Mouse (Mus musculus) frontal cortex, postnatal 25 days (tissue): ENCODE data around the gene Synpr.

ENCODE experiments used
- DNase-seq, 2 experiments: peaks; one replicate each; pipeline ENCODE4 v3.0.0; 2022; ENCODE audit warnings: low spot score in 2 of 2

The Synpr gene

DNA sequence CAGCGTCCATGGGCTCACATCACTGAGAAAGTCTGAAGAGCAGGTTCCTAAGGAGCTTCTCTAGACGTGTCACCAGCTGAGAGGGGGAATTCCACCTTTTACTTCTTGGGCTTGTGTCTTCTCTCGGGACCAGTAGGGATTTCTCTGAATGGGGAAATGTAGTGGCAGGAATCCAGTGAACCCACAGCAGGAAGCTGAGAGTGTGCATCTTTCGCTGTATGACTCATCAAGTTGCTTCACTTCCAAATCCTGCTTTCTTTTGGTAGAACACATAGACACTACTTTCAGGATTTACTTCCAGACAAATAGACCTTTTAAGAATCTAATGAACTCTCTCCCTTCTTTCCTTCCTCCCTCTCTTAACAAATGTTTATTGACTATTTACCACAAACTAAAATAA is 266.6 kb downstream of the Synpr start:
- no peak for DNase-seq

DNA sequence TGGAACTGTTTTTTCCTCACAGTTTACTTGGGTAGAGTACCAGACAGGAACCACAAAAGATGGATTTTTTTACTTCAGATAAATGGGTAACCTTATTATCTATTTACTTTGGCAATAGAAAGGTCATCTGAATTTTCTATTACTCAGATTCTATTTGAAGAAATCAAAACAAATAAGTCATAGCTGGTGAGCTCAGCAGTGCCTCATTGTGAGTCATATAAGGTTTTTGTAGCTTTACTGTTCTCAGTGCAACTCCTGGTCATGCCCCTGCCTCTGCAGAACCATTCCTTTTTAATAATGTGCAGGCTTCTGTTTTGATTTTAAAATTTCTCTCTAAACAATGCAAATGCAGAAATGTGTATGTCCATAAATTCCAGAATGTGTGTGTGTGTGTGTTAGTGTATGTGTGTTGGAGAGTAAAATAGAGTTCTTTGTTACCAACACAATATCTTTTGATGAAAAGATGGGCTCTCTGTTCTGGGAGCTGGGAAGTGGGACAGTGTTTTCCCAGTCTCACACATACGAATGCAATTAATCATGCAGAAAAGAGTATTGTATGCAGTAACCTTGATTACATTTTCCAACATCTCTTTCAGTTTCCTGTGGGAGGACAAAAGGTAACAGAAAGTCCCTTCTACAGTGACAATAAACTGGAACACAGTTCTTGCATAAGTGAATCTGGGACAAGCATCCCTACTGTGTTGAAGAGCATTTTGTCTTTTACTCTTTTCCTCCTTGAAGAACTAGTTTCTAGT is 269.2 kb downstream of the Synpr start:
- DNase-seq: no peak

DNA sequence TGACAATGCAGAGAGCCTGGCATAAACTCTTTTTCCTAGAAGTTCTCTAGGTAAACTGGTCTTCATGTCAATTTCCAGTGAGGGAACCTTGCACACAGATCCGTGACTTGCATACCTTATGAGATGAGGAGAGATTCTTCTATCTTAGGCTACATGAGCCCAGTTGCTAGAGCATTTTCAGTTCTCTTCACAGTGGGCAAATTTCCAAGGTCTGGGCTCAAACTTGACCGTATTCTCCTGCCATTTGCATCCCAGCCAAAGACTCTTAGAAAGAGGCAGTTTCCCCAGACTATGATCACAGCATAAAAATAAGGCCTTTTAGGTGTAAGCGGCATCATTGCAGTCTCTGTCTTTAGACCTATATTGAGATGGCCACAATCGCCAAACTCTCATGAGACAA is 270.1 kb downstream of the Synpr start:
- no peak for DNase-seq

DNA sequence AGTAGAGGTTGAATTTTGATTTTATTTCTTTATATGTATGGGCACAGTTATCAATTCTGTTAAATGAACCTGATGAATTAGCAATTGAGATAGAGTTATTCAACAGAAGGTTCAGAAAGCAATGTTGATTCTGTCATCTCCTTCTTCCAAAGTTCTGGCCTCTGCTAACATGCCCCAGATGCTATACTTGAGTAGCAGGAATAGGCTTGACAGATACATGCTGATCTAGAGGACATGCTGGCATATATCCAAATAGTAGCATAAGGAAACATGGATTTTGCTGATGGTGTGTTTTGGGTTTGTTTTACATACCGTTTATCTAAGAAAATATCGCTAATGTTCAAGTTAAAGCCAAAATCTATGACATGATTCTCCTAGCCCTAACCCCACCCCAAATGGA is 273.5 kb downstream of the Synpr start:
- DNase-seq: no peak

DNA sequence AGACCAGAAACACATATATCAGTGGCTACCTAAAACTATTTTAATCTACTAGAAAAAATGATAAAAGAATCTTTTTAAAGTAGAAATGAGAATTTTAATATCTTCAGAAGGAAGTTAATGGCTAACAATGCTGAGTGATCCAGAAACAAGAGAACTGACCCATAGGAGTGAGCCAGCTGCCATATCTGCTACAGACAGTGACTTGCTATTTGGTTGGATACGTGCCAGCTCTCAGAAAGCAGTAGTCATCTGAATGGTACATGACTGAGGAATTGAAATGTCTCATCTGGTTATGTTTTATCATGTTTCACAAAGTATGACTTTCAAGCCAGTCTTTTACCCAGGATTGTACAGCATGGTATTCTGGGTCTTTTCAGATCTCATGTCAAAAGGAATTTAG is 282.7 kb downstream of the Synpr start:
- no peak for DNase-seq

DNA sequence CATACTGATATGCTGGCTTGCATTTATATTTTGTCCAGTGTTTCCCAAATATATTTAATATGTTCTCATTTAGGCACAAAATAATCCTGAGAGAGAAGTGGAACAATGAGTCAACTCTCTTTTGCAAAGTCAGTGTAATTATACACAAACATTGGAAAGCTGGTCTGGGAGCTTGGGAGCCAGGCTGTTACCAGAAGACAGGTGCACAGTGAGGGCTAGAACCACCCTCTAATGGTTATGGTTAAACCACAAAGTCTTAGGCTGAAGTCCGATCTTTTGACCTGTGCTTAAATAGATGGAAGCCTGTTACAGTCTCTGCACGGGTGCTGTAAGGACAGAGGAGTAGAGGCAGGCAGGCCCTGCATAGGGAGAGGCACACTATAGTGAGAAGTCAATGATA is 283.4 kb downstream of the Synpr start:
- no peak for DNase-seq

DNA sequence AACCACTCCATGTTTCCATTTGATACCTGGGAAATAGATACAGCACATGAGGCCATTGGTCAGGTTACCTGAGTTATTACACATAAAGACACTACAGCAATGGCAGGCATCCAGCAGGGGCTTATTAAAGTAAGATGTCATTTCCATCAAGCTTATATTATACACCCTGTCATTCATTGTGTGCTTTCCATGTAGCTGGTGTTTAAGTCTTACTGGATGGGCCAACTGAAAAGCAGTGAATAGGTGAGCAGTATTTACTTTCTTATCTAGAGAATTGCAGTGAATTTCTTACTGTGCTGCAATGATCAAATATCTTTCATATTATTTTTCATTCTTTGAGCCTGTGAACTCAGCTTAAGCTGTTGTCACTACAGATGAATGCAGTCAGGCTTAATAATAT is 287.4 kb downstream of the Synpr start:
- no peak for DNase-seq

DNA sequence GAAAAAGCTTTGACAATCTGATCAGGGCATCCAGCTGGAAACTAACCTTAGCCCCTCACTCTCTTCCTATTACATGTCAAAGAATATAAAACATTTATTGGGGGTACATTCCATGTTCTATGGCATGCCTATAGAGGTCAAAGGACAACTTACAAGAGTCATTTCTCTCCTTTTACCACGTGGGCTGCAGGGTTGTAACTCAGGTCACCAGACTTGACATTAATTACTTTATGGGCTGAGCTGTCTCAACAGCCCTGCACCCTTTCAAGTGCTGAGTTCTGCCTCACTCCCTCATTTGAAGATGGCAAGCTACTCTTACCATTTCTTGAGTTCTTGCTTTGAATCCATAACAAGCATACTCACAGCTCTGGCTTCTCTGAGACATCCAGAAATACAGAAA is 287.9 kb downstream of the Synpr start:
- DNase-seq: no peak

DNA sequence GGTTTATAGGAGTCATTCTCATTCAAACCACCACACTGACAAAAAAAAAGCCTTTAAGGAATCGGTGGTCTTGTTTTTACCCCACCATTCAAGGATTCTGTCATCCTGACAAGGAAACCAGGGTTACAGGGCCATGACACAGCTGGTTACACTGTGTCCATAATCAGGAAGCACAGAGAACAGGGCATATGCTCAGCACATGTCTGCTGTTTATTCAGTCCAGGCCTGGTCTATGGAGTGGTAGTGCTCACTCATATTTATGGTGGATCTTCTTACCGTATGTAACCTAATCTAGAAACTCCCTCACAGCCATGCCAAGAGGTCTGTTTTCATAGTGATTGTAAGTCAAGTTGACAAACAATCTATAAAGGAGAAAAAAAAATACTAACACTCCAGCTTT is 293.5 kb downstream of the Synpr start:
- no peak for DNase-seq

DNA sequence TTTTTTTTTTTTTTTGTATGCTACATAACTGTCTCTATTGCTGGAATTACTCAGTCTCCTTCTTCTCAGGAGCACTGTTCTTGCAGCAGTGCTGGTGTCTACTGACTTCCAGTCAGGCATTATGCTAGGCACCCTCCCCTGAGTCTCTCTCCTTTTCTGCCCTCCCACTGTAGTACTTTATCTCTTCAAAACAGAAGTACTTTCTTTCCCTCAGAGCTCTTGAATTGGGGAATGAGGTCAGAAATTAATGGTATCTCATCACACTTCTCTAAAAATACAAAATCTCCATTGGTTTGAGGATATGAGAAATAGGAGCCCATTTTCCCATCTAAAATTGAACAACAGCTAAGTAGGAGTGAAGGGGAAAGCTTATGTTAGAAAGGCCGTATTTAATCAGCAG is 294.2 kb downstream of the Synpr start:
- no peak for DNase-seq

DNA sequence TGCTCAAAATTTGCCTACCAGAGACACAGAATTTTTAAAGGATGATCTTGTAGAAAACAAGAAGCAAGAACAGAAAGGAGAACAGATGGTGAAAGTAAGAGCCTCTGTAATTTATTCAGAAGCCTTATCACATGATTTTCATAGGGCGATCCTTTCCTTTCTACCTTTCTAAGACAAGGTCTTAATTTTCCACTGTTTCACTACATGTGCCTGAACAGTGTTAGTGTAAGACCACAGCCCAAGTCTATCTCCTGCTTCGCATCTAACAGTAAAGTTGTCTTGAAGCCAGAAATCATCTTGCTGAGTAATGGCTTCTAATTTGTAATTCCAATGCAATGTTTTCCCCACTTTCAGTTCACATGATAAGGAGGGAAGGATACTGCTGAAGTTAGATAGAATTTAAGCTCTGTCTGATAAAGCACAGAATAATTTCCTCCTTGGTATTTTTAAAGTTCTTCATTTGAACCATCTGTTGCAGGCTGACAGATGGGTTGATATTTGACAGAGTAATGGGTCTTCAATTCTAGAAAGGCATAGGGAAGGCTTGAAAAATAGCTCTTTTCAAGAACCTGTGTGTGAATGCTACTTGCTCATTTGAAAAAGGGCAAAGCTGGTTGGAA is 308.9 kb downstream of the Synpr start:
- no peak for DNase-seq

DNA sequence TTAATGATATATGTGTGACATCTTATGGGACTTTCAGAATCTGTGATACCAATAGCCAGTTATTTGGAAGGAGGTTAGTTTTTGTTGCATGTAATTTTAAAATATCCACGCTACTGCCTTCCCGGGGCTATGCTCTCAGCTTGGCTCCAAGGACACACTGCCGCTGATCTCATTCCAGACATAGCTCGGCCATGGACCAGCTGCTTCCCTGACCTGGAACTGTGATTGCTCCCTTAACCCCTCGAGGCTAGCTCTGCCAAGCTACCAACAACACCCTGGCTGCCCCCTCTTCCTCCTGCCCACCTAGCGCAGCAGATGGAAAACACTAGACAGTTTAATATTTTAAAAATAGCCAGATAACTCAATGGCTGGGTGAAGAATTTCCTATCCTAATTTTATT is 311.7 kb downstream of the Synpr start:
- no peak for DNase-seq

DNA sequence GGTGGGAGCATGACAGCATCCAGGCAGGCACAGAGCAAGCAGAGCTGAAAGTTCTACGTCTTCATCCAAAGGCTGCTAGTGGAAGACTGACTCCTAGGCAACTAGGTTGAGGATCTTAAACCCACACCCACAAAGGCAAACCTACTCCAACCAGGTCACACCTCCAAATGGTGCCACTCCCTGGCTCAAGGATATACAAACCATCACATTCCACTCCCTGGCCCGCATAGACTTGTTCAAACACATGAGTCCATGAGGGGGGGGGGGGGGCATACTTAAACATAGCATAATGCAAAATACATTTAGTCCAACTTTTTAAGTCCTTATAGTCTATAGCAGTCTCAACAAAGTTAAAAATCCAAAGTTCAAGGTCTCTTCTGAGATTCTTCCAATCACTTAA is 312.6 kb downstream of the Synpr start:
- no peak for DNase-seq

DNA sequence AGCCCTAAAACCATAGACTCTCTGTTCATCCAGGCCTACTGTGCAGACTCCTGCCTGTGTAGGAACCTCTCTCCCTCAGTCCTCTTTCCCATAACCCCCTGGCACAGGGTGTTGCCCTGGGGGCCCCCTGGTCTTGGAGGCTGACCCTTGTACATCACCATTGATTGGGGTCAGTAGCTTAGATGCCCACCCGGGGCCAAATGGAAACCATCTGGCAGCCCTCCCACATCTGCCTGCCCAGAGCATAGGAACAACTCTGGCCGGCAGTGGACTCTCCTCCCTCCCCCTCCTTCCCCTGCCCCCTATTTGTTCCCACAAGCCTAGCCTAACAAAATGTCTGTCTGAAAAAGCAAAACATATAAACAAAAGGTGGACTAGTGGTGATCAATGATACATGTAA is 336.0 kb downstream of the Synpr start:
- no peak for DNase-seq

DNA sequence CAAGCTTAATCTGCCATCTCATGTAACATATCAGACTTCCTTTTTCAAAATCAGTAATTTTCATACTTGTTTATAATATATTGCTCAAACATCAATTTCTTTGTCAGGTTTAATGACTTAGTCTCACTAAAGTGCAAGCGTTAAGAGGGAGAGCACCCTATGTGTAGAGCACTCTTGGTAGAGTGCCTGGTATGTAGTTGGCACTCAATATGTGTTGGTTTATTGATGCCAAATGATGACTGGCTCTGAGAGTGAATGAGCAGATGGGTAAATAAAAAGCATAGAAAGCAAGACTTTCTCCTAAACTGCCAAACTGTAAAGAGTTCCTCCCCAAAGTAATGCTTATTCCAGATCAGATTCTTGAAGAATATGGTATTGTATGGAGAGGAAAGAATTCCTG is 365.3 kb downstream of the Synpr start:
- no peak for DNase-seq

DNA sequence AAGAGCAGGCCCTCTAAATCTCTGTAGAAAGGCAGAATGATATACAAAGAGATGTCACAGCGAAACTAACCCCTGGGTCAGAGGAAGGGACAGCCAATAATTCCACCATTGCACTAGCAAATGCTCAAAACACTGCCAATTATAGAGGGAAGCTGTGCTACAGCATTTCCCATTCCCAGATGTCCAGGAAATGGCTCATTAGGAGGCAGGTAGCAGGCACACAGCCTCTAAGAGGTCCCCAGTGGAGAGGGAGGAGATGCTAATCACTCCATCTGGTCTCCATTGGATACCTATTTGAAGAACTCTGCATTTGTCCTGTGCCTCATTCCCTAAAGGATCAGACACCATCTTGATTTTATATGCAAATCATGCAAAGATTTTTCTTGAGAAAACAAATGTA is 366.5 kb downstream of the Synpr start:
- no peak for DNase-seq

DNA sequence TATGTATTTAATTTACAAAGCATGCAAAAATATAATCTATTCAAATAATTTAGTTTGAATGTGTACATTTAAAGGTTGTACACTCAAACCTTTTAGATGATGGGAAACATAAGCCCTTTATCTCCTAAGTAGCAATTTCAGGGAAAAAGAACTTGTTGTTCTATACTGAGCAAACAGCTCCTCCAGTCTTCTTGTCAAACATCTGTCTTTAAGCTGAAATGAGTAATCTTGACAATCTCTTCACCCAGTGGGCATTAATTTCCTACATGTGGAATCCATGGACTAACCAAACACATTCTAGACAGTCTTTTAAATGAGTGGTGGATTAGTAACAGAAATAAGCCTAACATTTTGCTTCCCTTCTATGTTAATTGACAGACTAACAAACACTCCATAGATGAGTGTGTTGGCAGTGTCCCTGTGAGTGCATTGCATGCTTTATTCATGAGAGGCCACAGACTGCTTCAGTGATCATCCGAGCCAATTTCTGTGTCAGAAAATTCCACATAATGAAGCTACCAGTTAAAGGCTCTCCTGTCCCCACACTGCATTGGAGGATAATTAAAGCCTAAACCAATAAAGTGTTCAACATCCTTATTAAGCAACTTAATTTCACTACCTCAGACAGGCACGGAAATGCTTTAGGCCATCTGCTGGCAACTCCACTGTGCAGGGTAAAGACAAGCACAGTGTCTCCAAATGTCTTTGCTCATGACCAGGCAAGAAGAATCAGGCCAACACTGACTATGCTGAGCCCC is 367.1 kb downstream of the Synpr start:
- no peak for DNase-seq
